Mouse (Mus musculus) adipocyte (in vitro differentiated cells): ENCODE data around the gene Dio1.
A peak's percentile ranks its signal among the peaks of the same experiment; 100 is the strongest.

Experiments
- DNase-seq: peaks from one replicate; pipeline ENCODE4 v3.0.0-alpha.2; 2016; ENCODE audit warnings: low spot score

Gene Dio1

DNA sequence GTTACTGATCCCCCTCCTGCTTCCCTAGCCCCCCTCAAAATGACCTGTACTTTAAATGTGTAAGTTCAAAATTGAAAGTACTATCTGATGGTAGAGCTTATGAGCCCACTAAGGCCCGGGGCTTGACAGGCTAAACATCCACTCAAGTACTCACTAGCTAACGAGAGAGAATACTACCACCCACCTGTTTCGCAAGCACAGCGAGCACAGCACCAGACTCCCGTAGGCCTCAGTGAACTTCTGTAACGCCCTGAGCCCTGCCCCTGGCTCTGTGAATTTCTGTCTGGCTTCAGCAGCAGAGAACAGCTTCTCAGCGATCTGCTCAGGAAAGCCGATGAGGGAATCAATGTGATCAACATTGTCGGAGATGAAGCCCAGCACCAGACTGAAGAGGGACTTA lies 59.9 kb downstream of the Dio1 start:
- peak; percentile 45 for DNase-seq

DNA sequence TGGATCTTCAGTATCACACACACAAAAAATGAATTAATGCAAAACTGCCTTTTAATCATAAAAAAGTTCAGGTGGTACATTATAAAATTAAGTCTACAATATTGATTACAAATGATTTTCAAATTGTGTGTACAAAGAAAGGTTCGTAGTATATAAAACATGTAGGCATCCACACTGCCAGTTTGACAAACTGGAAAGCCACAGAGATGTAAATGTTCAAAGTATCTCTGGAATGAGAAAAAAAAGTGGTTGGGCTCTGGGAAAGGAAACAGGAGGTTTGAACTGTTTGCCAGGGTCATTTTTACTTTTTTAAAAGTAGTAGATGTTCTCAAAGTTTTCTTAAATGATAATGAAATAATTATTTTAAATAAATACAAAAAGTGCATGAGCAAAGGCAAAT lies 60.9 kb downstream of the Dio1 start:
- no peak for DNase-seq

DNA sequence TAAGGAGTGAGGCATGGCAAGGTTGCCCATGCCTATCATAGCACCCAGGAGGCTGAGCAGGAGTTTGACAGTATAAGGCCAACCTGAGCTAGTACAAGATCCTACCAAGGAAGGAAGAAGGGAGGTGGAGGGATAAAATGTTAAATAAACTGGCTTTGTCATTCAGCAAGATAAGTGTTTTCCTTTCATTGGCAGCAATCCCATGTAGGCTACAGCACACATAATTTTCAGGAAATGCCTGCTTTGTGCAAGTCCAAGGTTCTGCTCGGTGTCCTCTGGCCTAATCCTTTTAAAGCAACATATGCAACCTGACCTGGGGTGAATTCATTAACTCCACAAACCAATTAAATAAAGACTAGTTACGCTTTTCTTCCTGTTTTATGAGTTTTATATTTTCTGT lies 61.6 kb downstream of the Dio1 start:
- peak; percentile 46 for DNase-seq

DNA sequence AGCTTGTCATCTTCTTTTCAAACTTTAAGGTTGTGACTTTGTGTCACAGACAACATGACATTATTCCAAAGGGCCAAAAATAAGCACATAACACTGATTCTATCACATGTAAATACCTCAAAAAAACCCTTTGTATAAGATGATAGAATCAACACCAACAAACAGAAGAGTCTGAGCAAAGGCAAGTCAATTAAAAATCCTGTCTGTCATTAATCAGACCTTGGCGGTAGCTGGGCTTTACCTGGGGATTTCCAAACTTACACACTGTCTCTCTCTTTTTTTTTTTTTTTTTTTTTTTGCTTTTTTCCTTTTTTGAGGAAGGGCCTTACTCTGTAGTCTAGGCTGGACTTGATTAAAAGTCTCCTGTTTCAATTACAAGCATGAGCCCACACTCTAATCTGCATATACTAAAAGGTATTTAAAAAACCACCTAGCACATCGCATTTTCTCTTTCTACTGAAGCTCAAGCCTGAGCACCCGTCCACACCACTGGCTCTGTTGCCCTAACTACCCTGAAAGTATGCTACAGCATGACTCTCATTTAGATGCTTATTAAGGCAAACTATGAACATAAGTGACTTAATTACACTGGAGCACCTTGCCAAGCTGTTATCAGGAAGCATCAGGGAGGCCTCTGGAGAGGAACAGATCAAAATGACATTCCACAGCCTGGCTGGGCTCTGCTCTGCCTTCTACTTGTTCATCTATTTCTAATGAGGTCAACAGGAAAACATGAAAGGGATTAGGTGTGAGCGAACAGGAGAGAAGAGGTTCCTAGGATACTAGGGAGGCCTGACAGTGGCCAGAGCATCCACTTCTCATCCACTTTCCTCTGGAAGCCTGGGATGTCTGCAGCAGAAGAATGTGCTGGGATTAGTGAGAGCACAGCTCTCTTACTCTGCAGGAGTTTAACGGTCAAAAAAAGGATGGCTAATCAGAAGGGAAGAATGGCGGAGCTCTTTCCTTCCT lies 63.3 kb downstream of the Dio1 start:
- DNase-seq, result no peak
